Mouse (Mus musculus): Measurements from ENCODE around the gene Fbxw8. TPM values are rescaled to one million over a fixed set of nuclear protein-coding genes. Genes with fewer than 3 reads are reported as not detected.
A peak's percentile ranks its signal among the peaks of the same experiment; 100 is the strongest.

Gene Fbxw8
- polyA plus RNA-seq, 1 experiment from 2014 or later: 16.0 TPM

DNA sequence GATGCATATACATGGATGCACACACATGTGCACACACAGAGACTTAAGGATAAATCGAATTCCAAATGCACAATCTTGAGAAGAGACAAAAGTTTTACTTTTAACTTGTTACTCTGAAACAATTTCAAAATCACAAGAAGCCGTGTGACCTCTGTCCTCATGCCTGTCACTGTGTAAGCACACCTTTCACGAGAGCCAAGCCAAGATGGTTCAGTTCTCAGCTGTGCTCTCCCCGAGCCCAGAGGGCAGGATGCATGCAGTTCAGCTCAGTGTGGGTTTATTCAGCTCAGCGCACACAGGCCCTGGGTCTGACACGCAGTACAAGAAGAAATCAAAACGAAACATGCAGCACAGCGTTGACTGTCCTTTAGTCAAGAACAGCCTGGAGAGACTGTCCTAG, 49.7 kb downstream of the Fbxw8 start:
- 86% methylated on average over 8 of the region's 8 CpGs for WGBS
- Histone ChIP-seq H3K27ac (ENCODE audit: low read length) (no peak overlapping the region), H3K9me3 (ENCODE audit: control insufficient read depth, low read length) (no peaks in the 10 kb centered on the region), H3K4me2 (ENCODE audit: low read depth, low read length) (no peak overlapping the region), H3K36me3 (ENCODE audit: control insufficient read depth, insufficient read depth, low read length) (no peaks in the 10 kb centered on the region), H3K9ac (ENCODE audit: low read depth, low read length) (no peak overlapping the region), H3K27me3 (replicated peaks; ENCODE audit: control insufficient read depth, insufficient read depth, low read length) (no peaks in the 10 kb centered on the region), H3K4me1 (ENCODE audit: control insufficient read depth, insufficient read depth, low read length) (peaks cover 9% of the 10 kb centered on the region; the same call in 1 of the 2 replicates), H3K4me3 (ENCODE audit: low read length) (no peak overlapping the region)
- no peak for ATAC-seq

DNA sequence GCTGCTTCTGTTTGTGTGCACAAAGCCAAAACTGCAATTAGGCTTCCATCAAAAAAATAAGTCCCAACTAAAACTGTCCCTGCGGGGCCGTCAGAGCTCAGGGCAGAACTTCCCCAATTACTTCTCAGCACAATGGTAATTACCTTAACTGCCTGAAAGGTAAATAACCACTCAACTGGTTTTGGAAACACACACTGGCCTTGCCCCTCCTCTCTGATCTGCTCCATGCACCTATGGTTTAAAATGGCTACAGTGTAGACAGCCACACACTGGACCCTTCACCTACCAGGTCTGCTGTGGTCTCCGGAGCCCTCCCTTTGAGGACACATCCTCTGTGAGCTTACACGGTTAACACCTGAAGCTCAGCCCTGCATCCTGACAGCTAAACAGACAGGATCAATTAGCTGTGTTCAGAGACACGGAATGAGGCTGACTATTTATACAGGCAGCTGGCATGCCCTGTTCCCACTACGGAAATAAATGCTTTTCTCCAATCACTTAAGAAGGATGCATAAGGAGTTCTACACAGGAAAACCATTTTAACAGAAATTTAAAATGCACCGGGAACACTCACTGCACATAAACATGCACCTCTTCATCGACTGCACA, 55.3 kb downstream of the Fbxw8 start:
- ATAC-seq: no peak
- no peaks in the 10 kb centered on the region for H3K27me3 ChIP-seq (replicated peaks; ENCODE audit: control insufficient read depth, insufficient read depth, low read length)
- 0 out of 2 replicates have a peak, but pooled peaks cover 3% of the 10 kb centered on the region for H3K4me1 ChIP-seq (ENCODE audit: control insufficient read depth, insufficient read depth, low read length)
- no peak overlapping the region for H3K27ac ChIP-seq (ENCODE audit: low read length)
- no peak overlapping the region for H3K4me2 ChIP-seq (ENCODE audit: low read depth, low read length)
- no peaks in the 10 kb centered on the region for H3K9me3 ChIP-seq (ENCODE audit: control insufficient read depth, low read length)
- no peak overlapping the region for H3K9ac ChIP-seq (ENCODE audit: low read depth, low read length)
- 50% methylated on average over 8 of the region's 8 CpGs for WGBS
- no peaks in the 10 kb centered on the region for H3K36me3 ChIP-seq (ENCODE audit: control insufficient read depth, insufficient read depth, low read length)
- H3K4me3 ChIP-seq (ENCODE audit: low read length): no peak overlapping the region

GRCm38 (mm10) chr5:118099069-118099869, 56.0 kb downstream of the Fbxw8 start:
- 59% methylated on average over 11 of the region's 11 CpGs for WGBS
- Histone ChIP-seq H3K9ac (ENCODE audit: low read depth, low read length) (no peak overlapping the region), H3K27ac (ENCODE audit: low read length) (no peak overlapping the region), H3K4me1 (ENCODE audit: control insufficient read depth, insufficient read depth, low read length) (0 out of 2 replicates have a peak, but pooled peaks cover 3% of the 10 kb centered on the region), H3K4me2 (ENCODE audit: low read depth, low read length) (no peak overlapping the region), H3K27me3 (replicated peaks; ENCODE audit: control insufficient read depth, insufficient read depth, low read length) (no peaks in the 10 kb centered on the region), H3K36me3 (ENCODE audit: control insufficient read depth, insufficient read depth, low read length) (peaks cover 3% of the 10 kb centered on the region; the same call in 1 of the 2 replicates), H3K9me3 (ENCODE audit: control insufficient read depth, low read length) (no peaks in the 10 kb centered on the region), H3K4me3 (ENCODE audit: low read length) (no peak overlapping the region)
- peak; percentile 73 for ATAC-seq

GRCm38 (mm10) chr5:118096317-118096716, 58.9 kb downstream of the Fbxw8 start:
- 89% methylated on average over 3 of the region's 3 CpGs for WGBS

GRCm38 (mm10) chr5:118095849-118096248, 59.4 kb downstream of the Fbxw8 start:
- Histone ChIP-seq H3K9ac (ENCODE audit: low read depth, low read length) (no peak overlapping the region), H3K36me3 (ENCODE audit: control insufficient read depth, insufficient read depth, low read length) (peaks cover 17% of the 10 kb centered on the region), H3K4me2 (ENCODE audit: low read depth, low read length) (no peak overlapping the region), H3K4me1 (ENCODE audit: control insufficient read depth, insufficient read depth, low read length) (0 out of 2 replicates have a peak, but pooled peaks cover 3% of the 10 kb centered on the region), H3K27ac (ENCODE audit: low read length) (no peak overlapping the region), H3K4me3 (ENCODE audit: low read length) (no peak overlapping the region), H3K9me3 (ENCODE audit: control insufficient read depth, low read length) (no peaks in the 10 kb centered on the region), H3K27me3 (replicated peaks; ENCODE audit: control insufficient read depth, insufficient read depth, low read length) (no peaks in the 10 kb centered on the region)
- WGBS: 85% methylated on average over 4 of the region's 4 CpGs
- no peak for ATAC-seq

More at GRCm38 (mm10) chr5:118096317-118096716, 58.9 kb downstream of the Fbxw8 start:
- Histone ChIP-seq H3K36me3 (ENCODE audit: control insufficient read depth, insufficient read depth, low read length) (peaks cover 13% of the 10 kb centered on the region), H3K4me2 (ENCODE audit: low read depth, low read length) (no peak overlapping the region), H3K4me3 (ENCODE audit: low read length) (no peak overlapping the region), H3K4me1 (ENCODE audit: control insufficient read depth, insufficient read depth, low read length) (0 out of 2 replicates have a peak, but pooled peaks cover 3% of the 10 kb centered on the region), H3K27me3 (replicated peaks; ENCODE audit: control insufficient read depth, insufficient read depth, low read length) (no peaks in the 10 kb centered on the region), H3K9me3 (ENCODE audit: control insufficient read depth, low read length) (no peaks in the 10 kb centered on the region), H3K27ac (ENCODE audit: low read length) (no peak overlapping the region), H3K9ac (ENCODE audit: low read depth, low read length) (no peak overlapping the region)
- no peak for ATAC-seq

DNA sequence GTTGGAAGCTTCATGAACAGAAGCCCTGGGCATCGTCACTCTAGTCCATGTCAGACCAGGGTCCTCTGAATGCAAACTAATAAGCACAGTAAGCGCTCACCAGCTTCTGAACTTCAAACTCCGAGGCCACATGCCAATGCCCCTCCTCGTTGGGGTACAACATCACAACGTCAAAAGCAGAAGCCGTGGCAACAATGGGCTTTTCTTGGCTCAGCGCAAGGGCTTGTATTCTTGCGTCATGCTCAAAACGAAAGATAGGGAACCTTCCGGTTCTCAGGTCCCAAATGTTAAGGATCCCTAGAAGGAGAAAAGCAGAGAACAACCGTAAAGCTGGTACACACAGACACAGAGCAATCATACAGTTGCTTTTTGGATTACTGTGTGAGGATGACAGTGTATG, 59.8 kb downstream of the Fbxw8 start:
- Histone ChIP-seq H3K36me3 (ENCODE audit: control insufficient read depth, insufficient read depth, low read length) (peaks cover 18% of the 10 kb centered on the region), H3K4me1 (ENCODE audit: control insufficient read depth, insufficient read depth, low read length) (0 out of 2 replicates have a peak, but pooled peaks cover 3% of the 10 kb centered on the region)

DNA sequence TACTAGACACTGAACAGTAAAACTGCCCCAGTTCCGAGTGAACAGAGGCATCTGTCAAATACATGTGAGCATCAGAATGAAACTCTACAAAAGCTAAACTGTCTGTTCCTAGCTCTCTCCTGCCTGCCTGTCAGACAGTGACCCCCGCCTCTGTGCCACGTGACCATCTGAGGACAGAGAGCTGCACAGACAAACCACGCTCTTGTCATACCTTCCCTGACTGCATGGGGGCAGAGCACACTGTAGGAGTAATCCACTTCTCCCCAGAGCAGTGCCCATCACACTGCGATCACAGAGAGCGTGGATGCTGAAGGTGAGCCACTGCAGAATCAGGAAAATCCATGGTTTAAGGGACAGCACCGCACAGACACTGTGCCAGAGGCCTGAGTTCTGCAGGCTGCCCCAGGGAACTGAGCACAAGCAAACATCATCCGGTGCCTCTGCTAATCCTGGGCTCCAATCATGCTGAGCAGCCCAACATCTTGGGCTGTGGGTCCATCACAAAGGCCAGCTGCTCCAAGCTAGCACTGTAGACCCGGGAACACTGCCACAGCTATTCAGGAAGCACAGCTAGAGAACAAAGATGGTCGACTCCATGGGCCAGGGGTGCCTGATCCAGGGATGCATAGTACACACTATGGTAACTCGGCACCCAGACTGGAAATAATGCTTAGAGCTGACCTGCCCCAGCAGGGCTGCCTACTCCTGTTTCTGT, 61.8 kb downstream of the Fbxw8 start:
- Histone ChIP-seq H3K4me1 (ENCODE audit: control insufficient read depth, insufficient read depth, low read length) (peaks cover 6% of the 10 kb centered on the region; the same call in 1 of the 2 replicates), H3K36me3 (ENCODE audit: control insufficient read depth, insufficient read depth, low read length) (peaks cover 18% of the 10 kb centered on the region), H3K4me2 (ENCODE audit: low read depth, low read length) (no peak overlapping the region), H3K27ac (ENCODE audit: low read length) (no peak overlapping the region), H3K4me3 (ENCODE audit: low read length) (no peak overlapping the region), H3K27me3 (replicated peaks; ENCODE audit: control insufficient read depth, insufficient read depth, low read length) (no peaks in the 10 kb centered on the region), H3K9ac (ENCODE audit: low read depth, low read length) (no peak overlapping the region), H3K9me3 (ENCODE audit: control insufficient read depth, low read length) (no peaks in the 10 kb centered on the region)
- WGBS: 78% methylated on average over 11 of the region's 11 CpGs
- ATAC-seq: no peak

More for the DNA sequence above, 59.8 kb downstream of the Fbxw8 start:
- no peak overlapping the region for H3K27ac ChIP-seq (ENCODE audit: low read length)
- WGBS: 87% methylated on average over 11 of the region's 11 CpGs
- H3K4me2 ChIP-seq (ENCODE audit: low read depth, low read length): no peak overlapping the region
- H3K27me3 ChIP-seq (replicated peaks; ENCODE audit: control insufficient read depth, insufficient read depth, low read length): no peaks in the 10 kb centered on the region
- no peak for ATAC-seq
- H3K9me3 ChIP-seq (ENCODE audit: control insufficient read depth, low read length): no peaks in the 10 kb centered on the region
- no peak overlapping the region for H3K4me3 ChIP-seq (ENCODE audit: low read length)
- no peak overlapping the region for H3K9ac ChIP-seq (ENCODE audit: low read depth, low read length)

DNA sequence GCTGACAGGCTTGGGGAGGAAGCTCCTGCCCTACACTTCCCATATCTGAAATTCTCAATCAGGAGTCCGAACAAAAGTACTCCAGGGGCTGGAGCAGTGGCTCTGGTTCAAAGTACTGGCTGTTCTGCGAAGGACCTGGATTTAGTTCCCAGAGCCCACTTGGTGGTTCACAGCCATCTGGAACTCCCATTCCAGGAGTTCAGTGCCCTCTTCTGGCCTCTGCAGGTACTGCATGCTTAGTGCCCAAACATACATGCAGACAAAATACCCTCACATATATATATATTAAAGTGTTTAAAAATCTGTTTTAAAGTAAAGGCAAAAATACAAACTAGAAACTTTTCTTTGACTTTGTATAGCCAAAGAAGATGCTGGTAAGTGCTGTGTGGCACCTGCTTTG, 64.4 kb downstream of the Fbxw8 start:
- no peak overlapping the region for H3K4me3 ChIP-seq (ENCODE audit: low read length)
- H3K36me3 ChIP-seq (ENCODE audit: control insufficient read depth, insufficient read depth, low read length): peaks cover 18% of the 10 kb centered on the region
- H3K4me2 ChIP-seq (ENCODE audit: low read depth, low read length): no peak overlapping the region
- H3K9me3 ChIP-seq (ENCODE audit: control insufficient read depth, low read length): no peaks in the 10 kb centered on the region
- ATAC-seq: no peak
- no peak overlapping the region for H3K27ac ChIP-seq (ENCODE audit: low read length)
- H3K9ac ChIP-seq (ENCODE audit: low read depth, low read length): no peak overlapping the region
- H3K4me1 ChIP-seq (ENCODE audit: control insufficient read depth, insufficient read depth, low read length): peaks cover 6% of the 10 kb centered on the region; the same call in 1 of the 2 replicates
- H3K27me3 ChIP-seq (replicated peaks; ENCODE audit: control insufficient read depth, insufficient read depth, low read length): no peaks in the 10 kb centered on the region
- 97% methylated on average over 2 of the region's 2 CpGs for WGBS

DNA sequence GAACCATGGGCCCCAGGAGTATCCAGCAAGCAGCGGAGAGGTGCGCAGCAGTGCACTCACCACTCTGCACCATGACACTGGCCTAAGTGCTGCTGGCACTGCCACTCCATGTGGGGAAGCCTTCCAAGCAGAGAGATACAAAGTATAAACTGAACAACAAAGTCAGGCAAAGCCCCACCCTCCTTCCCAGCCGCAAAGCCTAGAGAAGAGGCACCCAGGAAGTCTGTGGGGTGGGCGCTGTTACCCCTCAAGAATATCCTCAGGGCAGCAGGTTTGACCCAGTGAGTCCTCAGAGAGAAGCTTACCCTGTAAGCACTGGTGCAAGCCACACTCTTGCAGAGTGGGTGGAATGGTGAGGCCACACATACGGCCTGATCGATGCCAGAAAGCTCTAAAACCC, 65.2 kb downstream of the Fbxw8 start:
- Histone ChIP-seq H3K27ac (ENCODE audit: low read length) (no peak overlapping the region), H3K4me1 (ENCODE audit: control insufficient read depth, insufficient read depth, low read length) (peaks cover 6% of the 10 kb centered on the region; the same call in 1 of the 2 replicates), H3K4me3 (ENCODE audit: low read length) (no peak overlapping the region), H3K4me2 (ENCODE audit: low read depth, low read length) (no peak overlapping the region), H3K36me3 (ENCODE audit: control insufficient read depth, insufficient read depth, low read length) (peaks cover 18% of the 10 kb centered on the region), H3K27me3 (replicated peaks; ENCODE audit: control insufficient read depth, insufficient read depth, low read length) (no peaks in the 10 kb centered on the region), H3K9ac (ENCODE audit: low read depth, low read length) (no peak overlapping the region), H3K9me3 (ENCODE audit: control insufficient read depth, low read length) (no peaks in the 10 kb centered on the region)
- WGBS: 96% methylated on average over 6 of the region's 6 CpGs
- no peak for ATAC-seq
